Comparison of ENCODE assay signal across 28 mouse cellular contexts in genomic region chr6:136942280-136942679, GRCm38 (mm10). TPM values are rescaled to one million over a fixed set of nuclear protein-coding genes. Genes with fewer than 3 reads are reported as not detected.
DNase-seq lines count a peak whose midpoint lies in the region; ATAC-seq and TF ChIP-seq lines count a peak whose summit lies in the region.
"Had no signal": no experiment of that assay in that cellular context is flagged by ENCODE, and none has a peak within 500 bp of the region (broad histone marks: within the 10 kb centered on the region; RNA-seq: fewer than 3 reads in every experiment).

No protein-coding gene starts in this region.

- no peaks in the 10 kb centered on the region for H3K27me3 ChIP-seq in megakaryocyte, embryonic 14.5 days (replicated peaks)
- no peaks in the 10 kb centered on the region for H3K27me3 ChIP-seq in CH12.LX (replicated peaks)
- H3K27me3 ChIP-seq: embryonic facial prominence, embryonic 13.5 days; hindbrain, embryonic 12.5 days; intestine, embryonic 15.5 days; liver, embryonic 12.5 days; midbrain, embryonic 15.5 days had no signal

- no peak for TF ChIP-seq RAD21 in CH12.LX (IDR thresholded peaks at IDR 0.05; ENCODE audit: low read depth, low read length)

- intact Hi-C loops in gastrocnemius, adult 2 months (cut with DNase I) = no loop called here

- no peak for TF ChIP-seq EP300 in CH12.LX (IDR thresholded peaks at IDR 0.05; ENCODE audit: low read length)

- no peak for ATAC-seq in megakaryocyte, adult 5-6 weeks (ENCODE audit: poor library complexity, severe bottlenecking)
- ATAC-seq in granulocyte monocyte progenitor cell, adult 5-6 weeks (replicated peaks; ENCODE audit: poor library complexity, severe bottlenecking) = no peak
- ATAC-seq: hindbrain, postnatal 0 days; midbrain, embryonic 15.5 days had no signal

- dilution Hi-C loops in CH12.LX (cut with MboI; ENCODE audit: extremely low pct_ligation_motif_present, extremely low pct_unique_long_range_greater_than_20kb, low sequenced_read_pairs) = no loop called here

- H3K9me3 ChIP-seq in megakaryocyte, embryonic 14.5 days = no peaks in the 10 kb centered on the region
- no peaks in the 10 kb centered on the region for H3K9me3 ChIP-seq in CH12.LX (replicated peaks; ENCODE audit: low read length)
- H3K9me3 ChIP-seq: embryonic facial prominence, embryonic 13.5 days; hindbrain, embryonic 12.5 days; intestine, embryonic 15.5 days; liver, embryonic 12.5 days; midbrain, embryonic 15.5 days had no signal

- in situ Hi-C loops in CH12.LX (cut with MboI; ENCODE audit: low pct_ligation_motif_present, low pct_unique_long_range_greater_than_20kb, low sequenced_read_pairs) = no loop called here

- peaks cover 66% of the 10 kb centered on the region for H3K4me1 ChIP-seq in megakaryocyte, embryonic 14.5 days
- H3K4me1 ChIP-seq in CH12.LX (ENCODE audit: control insufficient read depth in 1 of 2, insufficient read depth in 2 of 2) = peaks cover 11 to 39% of the 10 kb centered on the region in 2 experiments

- peaks cover 39% of the 10 kb centered on the region for H3K79me2 ChIP-seq in CH12.LX (replicated peaks; ENCODE audit: control insufficient read depth, extremely low read depth, insufficient read depth, poor library complexity, severe bottlenecking)

- H3K9ac ChIP-seq in CH12.LX (ENCODE audit: insufficient read depth, low read depth) = peak overlapping the region; percentile 90; the same call in 1 of the 2 replicates
- H3K9ac ChIP-seq: hindbrain, embryonic 12.5 days; midbrain, embryonic 15.5 days had no signal

- no peak for TF ChIP-seq POLR2A in CH12.LX (IDR thresholded peaks at IDR 0.05; ENCODE audit: low read depth, low read length)

- H3K36me3 ChIP-seq in megakaryocyte, embryonic 14.5 days (replicated peaks; ENCODE audit: low read length) = peaks cover 17% of the 10 kb centered on the region
- H3K36me3 ChIP-seq in CH12.LX (replicated peaks in 1 of 2; ENCODE audit: control insufficient read depth in 1 of 2, insufficient read depth in 1 of 2, low read length in 1 of 2) = peaks cover 0 to 2% of the 10 kb centered on the region in 2 experiments
- H3K36me3 ChIP-seq: embryonic facial prominence, embryonic 13.5 days; hindbrain, embryonic 12.5 days; intestine, embryonic 15.5 days; liver, embryonic 12.5 days; midbrain, embryonic 15.5 days had no signal

- no peak overlapping the region for H3K4me3 ChIP-seq in gastrocnemius, adult 2 months
- H3K4me3 ChIP-seq in megakaryocyte, embryonic 14.5 days (replicated peaks) = peak overlapping the region; percentile 29
- H3K4me3 ChIP-seq in CH12.LX (replicated peaks in 1 of 3; ENCODE audit: low read depth in 2 of 3, low read length in 2 of 3, poor library complexity in 1 of 3) = no peak overlapping the region
- H3K4me3 ChIP-seq: erythroblast, embryonic 14.5 days; hindbrain, embryonic 12.5 days; intestine, embryonic 15.5 days; midbrain, embryonic 15.5 days had no signal

- TF ChIP-seq CTCF in gastrocnemius, adult 2 months (IDR thresholded peaks at IDR 0.05) = no peak
- TF ChIP-seq CTCF in CH12.LX (conservative IDR thresholded peaks at IDR 0.05 in 1 of 2, IDR thresholded peaks at IDR 0.05 in 1 of 2; ENCODE audit: low read depth in 2 of 2, low read length in 2 of 2) = no peak

- H3K4me2 ChIP-seq in CH12.LX (ENCODE audit: insufficient read depth, low read depth, poor library complexity, severe bottlenecking) = peak overlapping the region; percentile 66
- H3K4me2 ChIP-seq: midbrain, embryonic 15.5 days had no signal

- no peak for DNase-seq in gastrocnemius, adult 2 months
- no peak for DNase-seq in gastrocnemius, postnatal 25 days
- DNase-seq in CH12.LX (ENCODE audit: extremely low read depth) = no peak
- peak; percentile 37 for DNase-seq in brain, embryonic 18.5 days (ENCODE audit: low read depth, low spot score)
- DNase-seq: adrenal gland, adult 8-10 months; B cell, adult 2 months; cerebellum, adult 11-12 months; cerebellum, adult 9-11 months; left cerebral cortex, postnatal 4 days; liver, postnatal 0 days; lung, postnatal 36 days; right cerebral cortex, postnatal 4 days had no signal

- H3K27ac ChIP-seq in gastrocnemius, adult 2 months = peak overlapping the region; percentile 8; the same call in 1 of the 2 replicates
- H3K27ac ChIP-seq in CH12.LX (ENCODE audit: insufficient read depth, low read depth) = peak overlapping the region; percentile 18; the same call in 1 of the 2 replicates
- H3K27ac ChIP-seq: hindbrain, embryonic 12.5 days; midbrain, embryonic 15.5 days had no signal

TF ChIP-seq in CH12.LX, 34 proteins besides CTCF, POLR2A, EP300 and RAD21:
- TF ChIP-seq MEF2A (IDR thresholded peaks at IDR 0.05; ENCODE audit: borderline replicate concordance, low read depth, low read length) = peak; percentile 78; the same call in 1 of the 2 replicates
- no peak for TF ChIP-seq RCOR1 (conservative IDR thresholded peaks at IDR 0.05; ENCODE audit: low read depth, low read length)

RNA-seq across cellular contexts. Expression of gene Arhgdib, which starts 0.6 kb away (rescaled TPM):
- total RNA-seq in gastrocnemius, adult 2 months (2021) = 10 to 100 TPM in 1 of 2 experiments, 1 to 10 TPM in 1; 4.9 to 10.2 TPM
- total RNA-seq in gastrocnemius, postnatal 25 days (2021) = 10 to 100 TPM in 1 of 2 experiments, 1 to 10 TPM in 1; 6.3 to 12.1 TPM
- polyA plus RNA-seq in megakaryocyte, embryonic 14.5 days (2012; ENCODE audit: insufficient read depth, low replicate concordance) = 310 and 435 TPM in 2 replicates
- total RNA-seq in megakaryocyte, adult 5-6 weeks (2015) = 3,528 and 3,668 TPM in 2 replicates
- 1,567 and 1,601 TPM in 2 replicates for total RNA-seq in megakaryocyte, adult 5-6 weeks (2017)
- total RNA-seq in CH12.LX (2012; rRNA removed) = 348 and 355 TPM in 2 replicates
- total RNA-seq in CH12.LX (2014; rRNA removed) = 297 and 321 TPM in 2 replicates
- 1,134 and 1,150 TPM in 2 replicates for polyA plus RNA-seq in CH12.LX (2012; ENCODE audit: insufficient read length, low read depth)
- 1,912 and 2,149 TPM in 2 replicates for total RNA-seq in granulocyte monocyte progenitor cell, adult 5-6 weeks (2014; fragmentation: Nextera tagmentation)
- 1,225 and 1,275 TPM in 2 replicates for total RNA-seq in granulocyte monocyte progenitor cell, adult 5-6 weeks (2017)

RNA-seq across cellular contexts. Expression of gene Pde6h, which starts 18.6 kb away (rescaled TPM):
- total RNA-seq in gastrocnemius, adult 2 months (2021) = not detected
- total RNA-seq in gastrocnemius, postnatal 25 days (2021) = not detected
- polyA plus RNA-seq in megakaryocyte, embryonic 14.5 days (2012; ENCODE audit: insufficient read depth, low replicate concordance) = 0.06 TPM in 1 of 2 replicates, not detected in the other
- 0.02 and 0.04 TPM in 2 replicates for total RNA-seq in megakaryocyte, adult 5-6 weeks (2015)
- 0.11 and 0.16 TPM in 2 replicates for total RNA-seq in megakaryocyte, adult 5-6 weeks (2017)
- 0.04 TPM in 2 replicates for total RNA-seq in CH12.LX (2012; rRNA removed)
- total RNA-seq in CH12.LX (2014; rRNA removed) = 0.08 TPM in 1 of 2 replicates, not detected in the other
- polyA plus RNA-seq in CH12.LX (2012; ENCODE audit: insufficient read length, low read depth) = 0.04 and 0.30 TPM in 2 replicates
- total RNA-seq in granulocyte monocyte progenitor cell, adult 5-6 weeks (2014; fragmentation: Nextera tagmentation) = not detected in 2 replicates
- total RNA-seq in granulocyte monocyte progenitor cell, adult 5-6 weeks (2017) = 0.04 TPM in 1 of 2 replicates, not detected in the other
- total RNA-seq: gastrocnemius, adult 8-10 months; heart, postnatal 36 days; hindbrain, postnatal 0 days had no signal
- polyA plus RNA-seq: embryonic facial prominence, embryonic 13.5 days; erythroblast, embryonic 14.5 days; forebrain, embryonic 11.5 days; hindbrain, embryonic 12.5 days; intestine, embryonic 15.5 days; liver, embryonic 12.5 days; midbrain, embryonic 15.5 days; neural tube, embryonic 11.5 days had no signal

RNA-seq across cellular contexts. Expression of gene Erp27, which starts 20.3 kb away (rescaled TPM):
- under 1 TPM in 1 of 2 experiments, not detected in 1; 0.20 TPM for total RNA-seq in gastrocnemius, adult 2 months (2021)
- not detected for total RNA-seq in gastrocnemius, postnatal 25 days (2021)
- not detected in 2 replicates for polyA plus RNA-seq in megakaryocyte, embryonic 14.5 days (2012; ENCODE audit: insufficient read depth, low replicate concordance)
- 1.6 and 3.5 TPM in 2 replicates for total RNA-seq in megakaryocyte, adult 5-6 weeks (2015)
- total RNA-seq in megakaryocyte, adult 5-6 weeks (2017) = 1.6 and 4.7 TPM in 2 replicates
- total RNA-seq in CH12.LX (2012; rRNA removed) (0.55 and 0.63 TPM in 2 replicates), CH12.LX (2014; rRNA removed) (0.43 TPM in 1 of 2 replicates, not detected in the other)
- polyA plus RNA-seq in CH12.LX (2012; ENCODE audit: insufficient read length, low read depth) = 1.8 and 1.9 TPM in 2 replicates
- 1.4 TPM in 1 of 2 replicates, not detected in the other for total RNA-seq in granulocyte monocyte progenitor cell, adult 5-6 weeks (2014; fragmentation: Nextera tagmentation)
- 0.77 TPM in 1 of 2 replicates, not detected in the other for total RNA-seq in granulocyte monocyte progenitor cell, adult 5-6 weeks (2017)
- total RNA-seq: ES-E14; gastrocnemius, adult 8-10 months; heart, postnatal 36 days; hindbrain, postnatal 0 days; left cerebral cortex, adult 18-20 months had no signal
- polyA plus RNA-seq: erythroblast, embryonic 14.5 days; forebrain, embryonic 11.5 days; hindbrain, embryonic 12.5 days; hindbrain, postnatal 0 days; midbrain, embryonic 15.5 days had no signal

Comparison
In these comparisons a context has a peak if more than half of its experiments do, and no peak if none do; other contexts are left out.
1. RNA of gene Arhgdib, which starts 0.6 kb away (total RNA-seq): 1,567 to 3,668 TPM in megakaryocyte, adult 5-6 weeks, 1,225 to 2,149 TPM in granulocyte monocyte progenitor cell, adult 5-6 weeks and 297 to 355 TPM in CH12.LX; 6.3 to 12.1 TPM in gastrocnemius, postnatal 25 days and 4.9 to 10.2 TPM in gastrocnemius, adult 2 months; every median in the first group is over 10 times any median in the second.